Mouse (Mus musculus) C2C12 (cell line): ENCODE data around the gene Mboat1. TPM values are rescaled to one million over a fixed set of nuclear protein-coding genes. Genes with fewer than 3 reads are reported as not detected.
A peak's percentile ranks its signal among the peaks of the same experiment; 100 is the strongest.

Experiments
- H3K27me3 ChIP-seq: one replicate; pipeline ENCODE4 v1.6.1; 2011; ENCODE audit not compliant: control insufficient read depth, insufficient read depth, insufficient read length
- H3K36me3 ChIP-seq: one replicate; pipeline ENCODE4 v1.6.1; 2011; ENCODE audit not compliant: control insufficient read depth, insufficient read depth
- H3K4me3 ChIP-seq: one replicate; pipeline ENCODE4 v1.5.1; 2011; ENCODE audit warnings: mild to moderate bottlenecking, control low read depth; ENCODE audit not compliant: poor library complexity, insufficient read depth, severe bottlenecking
- H3K79me2 ChIP-seq: one replicate; pipeline ENCODE4 v1.6.1; 2011; ENCODE audit not compliant: control insufficient read depth, insufficient read depth
- H3K79me3 ChIP-seq: one replicate; pipeline ENCODE4 v1.6.1; 2011; ENCODE audit warnings: low read depth, control low read depth
- H3ac ChIP-seq: one replicate; pipeline ENCODE3; 2011; ENCODE audit warnings: low read depth; ENCODE audit not compliant: control insufficient read depth, insufficient read length
- CEBPB ChIP-seq: IDR thresholded peaks from one replicate; pipeline ENCODE4 v1.6.1; 2011; ENCODE audit warnings: low read depth, mild to moderate bottlenecking, control low read depth, moderate library complexity
- CTCF ChIP-seq: IDR thresholded peaks from one replicate; pipeline ENCODE4 v1.5.1; 2011; ENCODE audit not compliant: control insufficient read depth, insufficient read depth, insufficient read length
- FOSL1 ChIP-seq: IDR thresholded peaks from one replicate; pipeline ENCODE4 v1.8.0; 2011; ENCODE audit warnings: mild to moderate bottlenecking, low read length; ENCODE audit not compliant: poor library complexity, insufficient read depth, severe bottlenecking
- MAX ChIP-seq: IDR thresholded peaks from one replicate; pipeline ENCODE4 v1.6.1; 2011; ENCODE audit warnings: mild to moderate bottlenecking, control low read depth
- MYOD1 ChIP-seq: IDR thresholded peaks from one replicate; pipeline ENCODE4 v1.6.1; 2011; ENCODE audit warnings: low read depth; ENCODE audit not compliant: control insufficient read depth, insufficient read length
- MYOG ChIP-seq: IDR thresholded peaks from one replicate; pipeline ENCODE4 v1.6.1; 2011; ENCODE audit not compliant: control insufficient read depth, insufficient read length; ENCODE audit errors: extremely low read depth
- USF1 ChIP-seq: IDR thresholded peaks from one replicate; pipeline ENCODE4 v1.6.1; 2011; ENCODE audit warnings: low read depth, mild to moderate bottlenecking, control low read depth, moderate library complexity
- polyA plus RNA-seq: library from polyadenylated mRNA; unstranded; fragments of >200 nt; fragmentation: generic; extraction: Trizol; gene quantifications from one replicate; pipeline ENCODE4 v1.2.1, GENCODE M21; 2012; ENCODE audit warnings: missing spikeins

Gene Mboat1
- polyA plus RNA-seq, 1 experiment: 10.6 TPM

GRCm38 (mm10) chr13:30254421-30254820, 118.1 kb downstream of the Mboat1 start:
- Histone ChIP-seq H3K79me2 (no peaks in the 10 kb centered on the region), H3ac (no peak overlapping the region), H3K4me3 (no peak overlapping the region), H3K79me3 (no peaks in the 10 kb centered on the region), H3K27me3 (no peaks in the 10 kb centered on the region), H3K36me3 (no peaks in the 10 kb centered on the region)
- no peak for TF ChIP-seq USF1
- no peak for TF ChIP-seq MYOD1
- TF ChIP-seq CTCF: no peak
- no peak for TF ChIP-seq FOSL1
- no peak for TF ChIP-seq CEBPB
- TF ChIP-seq MAX: no peak
- TF ChIP-seq MYOG: no peak

- Histone ChIP-seq H3K27me3 (peaks cover 3% of the 10 kb centered on the region), H3ac (no peak overlapping the region), H3K79me2 (no peaks in the 10 kb centered on the region), H3K79me3 (no peaks in the 10 kb centered on the region), H3K36me3 (no peaks in the 10 kb centered on the region), H3K4me3 (no peak overlapping the region)
- TF ChIP-seq MYOG: no peak
- no peak for TF ChIP-seq CEBPB
- TF ChIP-seq MAX: no peak
- no peak for TF ChIP-seq FOSL1
- no peak for TF ChIP-seq MYOD1
- TF ChIP-seq USF1: no peak
- TF ChIP-seq CTCF: no peak
Measured at GRCm38 (mm10) chr13:30258802-30259201, 122.5 kb downstream of the Mboat1 start.

- Histone ChIP-seq H3K79me3 (no peaks in the 10 kb centered on the region), H3ac (no peak overlapping the region), H3K4me3 (no peak overlapping the region), H3K27me3 (peaks cover 3% of the 10 kb centered on the region), H3K36me3 (no peaks in the 10 kb centered on the region), H3K79me2 (no peaks in the 10 kb centered on the region)
- TF ChIP-seq MYOG (no peak), MAX (no peak), CEBPB (no peak), USF1 (no peak), FOSL1 (no peak), CTCF (no peak), MYOD1 (no peak)
Measured at GRCm38 (mm10) chr13:30259326-30259725, 123.0 kb downstream of the Mboat1 start.

GRCm38 (mm10) chr13:30259912-30260560, 123.7 kb downstream of the Mboat1 start:
- no peak for TF ChIP-seq MYOD1
- TF ChIP-seq MAX: no peak
- TF ChIP-seq CTCF: peak; percentile 73
- no peak for TF ChIP-seq MYOG
- Histone ChIP-seq H3K36me3 (no peaks in the 10 kb centered on the region), H3ac (no peak overlapping the region), H3K4me3 (no peak overlapping the region), H3K79me3 (no peaks in the 10 kb centered on the region), H3K79me2 (no peaks in the 10 kb centered on the region), H3K27me3 (peaks cover 3% of the 10 kb centered on the region)

- no peaks in the 10 kb centered on the region for H3K79me3 ChIP-seq
- no peaks in the 10 kb centered on the region for H3K79me2 ChIP-seq
- TF ChIP-seq FOSL1 (no peak), USF1 (no peak), MYOD1 (no peak), CTCF (no peak), CEBPB (no peak), MAX (no peak)
- no peak overlapping the region for H3ac ChIP-seq
- no peaks in the 10 kb centered on the region for H3K36me3 ChIP-seq
- peaks cover 3% of the 10 kb centered on the region for H3K27me3 ChIP-seq
- no peak overlapping the region for H3K4me3 ChIP-seq
Measured at GRCm38 (mm10) chr13:30263681-30264080, 127.4 kb downstream of the Mboat1 start.

GRCm38 (mm10) chr13:30264303-30264702, 128.0 kb downstream of the Mboat1 start:
- TF ChIP-seq MYOD1 (no peak), MYOG (no peak), CTCF (no peak), FOSL1 (no peak), MAX (no peak), USF1 (no peak), CEBPB (no peak)
- no peaks in the 10 kb centered on the region for H3K79me2 ChIP-seq
- H3K79me3 ChIP-seq: no peaks in the 10 kb centered on the region
- H3K36me3 ChIP-seq: no peaks in the 10 kb centered on the region
- H3K4me3 ChIP-seq: no peak overlapping the region
- peaks cover 3% of the 10 kb centered on the region for H3K27me3 ChIP-seq
- no peak overlapping the region for H3ac ChIP-seq
